Mouse (Mus musculus) lung, adult 2 months (tissue): Measurements from ENCODE around the gene Zcchc13.

Source experiments
- CTCF ChIP-seq: fragments of 200-500 bp; IDR thresholded peaks from 2 replicates; pipeline ENCODE4 v1.5.1; 2011; ENCODE audit warnings: mild to moderate bottlenecking, low read length, control low read depth; ENCODE audit not compliant: insufficient read depth
- POLR2A ChIP-seq: fragments of 200-500 bp; IDR thresholded peaks from 2 replicates; pipeline ENCODE4 v1.6.1; 2011; ENCODE audit warnings: low read depth, mild to moderate bottlenecking, control low read depth, low read length, borderline replicate concordance; ENCODE audit errors: extremely low read depth

DNA sequence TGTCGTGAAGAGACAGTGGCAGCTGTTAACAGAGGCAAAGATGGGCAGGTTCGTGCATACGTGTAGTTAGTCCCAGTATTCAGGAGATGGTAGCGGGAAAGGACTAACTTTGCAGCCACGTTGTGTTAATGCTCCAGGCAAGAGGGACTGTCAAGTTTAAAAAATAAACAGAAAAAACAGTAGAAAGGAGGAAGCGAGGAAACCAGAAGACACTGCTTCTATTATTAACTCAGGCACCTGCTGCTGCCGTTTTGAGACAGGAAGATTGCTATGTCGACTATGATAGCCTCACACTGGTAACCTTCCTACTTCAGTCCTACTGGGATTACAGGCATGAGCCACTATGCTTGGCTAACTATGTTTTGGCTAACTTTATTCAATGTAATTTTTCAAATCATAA is 24.9 kb upstream of the Zcchc13 start:
- no peak for TF ChIP-seq POLR2A
- no peak for TF ChIP-seq CTCF
